Mouse (Mus musculus) ES-Bruce4 (cell line): ENCODE data around the gene Prrg2.

Experiments
- CTCF ChIP-seq: IDR thresholded peaks from one replicate; pipeline ENCODE4 v1.8.1; 2011; ENCODE audit warnings: low read depth, low read length
- EP300 ChIP-seq: IDR thresholded peaks from 2 replicates; pipeline ENCODE4 v1.6.1; 2011; ENCODE audit warnings: low read depth, low read length; ENCODE audit not compliant: insufficient read depth
- POLR2A ChIP-seq: IDR thresholded peaks from one replicate; pipeline ENCODE4 v1.8.1; 2011; ENCODE audit warnings: low read length; ENCODE audit not compliant: insufficient read depth

GRCm38 (mm10) chr7:45106441-45106840 is 44.0 kb upstream of the Prrg2 start:
- TF ChIP-seq CTCF (no peak), EP300 (no peak), POLR2A (no peak)
